Mouse (Mus musculus): Measurements from ENCODE around the gene Kdm5b. TPM values are rescaled to one million over a fixed set of nuclear protein-coding genes. Genes with fewer than 3 reads are reported as not detected.

Gene Kdm5b
- polyA plus RNA-seq, 1 experiment from 2014 or later: 38.6 TPM

GRCm38 (mm10) chr1:134638522-134638921 is 78.6 kb downstream of the Kdm5b start:
- WGBS: 27% methylated on average over 7 of the region's 7 CpGs
- Histone ChIP-seq H3K9me3 (ENCODE audit: control insufficient read depth, low read length) (no peaks in the 10 kb centered on the region), H3K36me3 (ENCODE audit: control insufficient read depth, insufficient read depth, low read length) (peaks cover 16% of the 10 kb centered on the region), H3K4me3 (ENCODE audit: control insufficient read depth in 1 of 2, insufficient read depth in 1 of 2, low read depth in 1 of 2, low read length in 2 of 2) (no peak overlapping the region), H3K27ac (replicated peaks in 1 of 2; ENCODE audit: control insufficient read depth in 1 of 2, insufficient read depth in 1 of 2, low read depth in 2 of 2, low read length in 2 of 2) (no peak overlapping the region), H3K9ac (ENCODE audit: low read length) (no peak overlapping the region), H3K4me2 (ENCODE audit: low read length) (no peak overlapping the region), H3K27me3 (ENCODE audit: control insufficient read depth, insufficient read depth, low read length) (peaks cover 15% of the 10 kb centered on the region), H3K4me1 (ENCODE audit: control insufficient read depth in 2 of 2, insufficient read depth in 2 of 2, low read length in 2 of 2) (no peaks in the 10 kb centered on the region; a peak in 1 of 4 replicates)
- no peak for ATAC-seq (ENCODE audit: insufficient number of reproducible peaks, insufficient read depth, low FRiP score, low read depth)

- H3K36me3 ChIP-seq (ENCODE audit: control insufficient read depth, insufficient read depth, low read length): peaks cover 7% of the 10 kb centered on the region; the same call in 1 of the 2 replicates
- no peaks in the 10 kb centered on the region for H3K9me3 ChIP-seq (ENCODE audit: control insufficient read depth, low read length)
- no peaks in the 10 kb centered on the region; a peak in 1 of 4 replicates for H3K4me1 ChIP-seq (ENCODE audit: control insufficient read depth in 2 of 2, insufficient read depth in 2 of 2, low read length in 2 of 2)
- 68% methylated on average over 6 of the region's 6 CpGs for WGBS
- H3K27me3 ChIP-seq (ENCODE audit: control insufficient read depth, insufficient read depth, low read length): peaks cover 24% of the 10 kb centered on the region
- no peak overlapping the region for H3K9ac ChIP-seq (ENCODE audit: low read length)
- no peak overlapping the region for H3K4me2 ChIP-seq (ENCODE audit: low read length)
- no peak overlapping the region for H3K27ac ChIP-seq (replicated peaks in 1 of 2; ENCODE audit: control insufficient read depth in 1 of 2, insufficient read depth in 1 of 2, low read depth in 2 of 2, low read length in 2 of 2)
- ATAC-seq (ENCODE audit: insufficient number of reproducible peaks, insufficient read depth, low FRiP score, low read depth): no peak
- no peak overlapping the region for H3K4me3 ChIP-seq (ENCODE audit: control insufficient read depth in 1 of 2, insufficient read depth in 1 of 2, low read depth in 1 of 2, low read length in 2 of 2)
Observed at GRCm38 (mm10) chr1:134639460-134639859, 79.5 kb downstream of the Kdm5b start.

GRCm38 (mm10) chr1:134641507-134641906 is 81.5 kb downstream of the Kdm5b start:
- Histone ChIP-seq H3K27me3 (ENCODE audit: control insufficient read depth, insufficient read depth, low read length) (peaks cover 44% of the 10 kb centered on the region), H3K27ac (replicated peaks in 1 of 2; ENCODE audit: control insufficient read depth in 1 of 2, insufficient read depth in 1 of 2, low read depth in 2 of 2, low read length in 2 of 2) (no peak overlapping the region), H3K4me2 (ENCODE audit: low read length) (no peak overlapping the region), H3K4me3 (ENCODE audit: control insufficient read depth in 1 of 2, insufficient read depth in 1 of 2, low read depth in 1 of 2, low read length in 2 of 2) (no peak overlapping the region), H3K9me3 (ENCODE audit: control insufficient read depth, low read length) (no peaks in the 10 kb centered on the region), H3K4me1 (ENCODE audit: control insufficient read depth in 2 of 2, insufficient read depth in 2 of 2, low read length in 2 of 2) (peaks cover 2 to 6% of the 10 kb centered on the region in 2 experiments; a peak in 3 of 4 replicates), H3K9ac (ENCODE audit: low read length) (no peak overlapping the region), H3K36me3 (ENCODE audit: control insufficient read depth, insufficient read depth, low read length) (no peaks in the 10 kb centered on the region)
- WGBS: 24% methylated on average over 3 of the region's 3 CpGs
- ATAC-seq (ENCODE audit: insufficient number of reproducible peaks, insufficient read depth, low FRiP score, low read depth): no peak

- H3K4me2 ChIP-seq (ENCODE audit: low read length): no peak overlapping the region
- H3K9me3 ChIP-seq (ENCODE audit: control insufficient read depth, low read length): no peaks in the 10 kb centered on the region
- peaks cover 66% of the 10 kb centered on the region for H3K27me3 ChIP-seq (ENCODE audit: control insufficient read depth, insufficient read depth, low read length)
- 54% methylated on average over 6 of the region's 6 CpGs for WGBS
- H3K4me1 ChIP-seq (ENCODE audit: control insufficient read depth in 2 of 2, insufficient read depth in 2 of 2, low read length in 2 of 2): peaks cover 2 to 14% of the 10 kb centered on the region in 2 experiments; a peak in 3 of 4 replicates
- ATAC-seq (ENCODE audit: insufficient number of reproducible peaks, insufficient read depth, low FRiP score, low read depth): no peak
- H3K36me3 ChIP-seq (ENCODE audit: control insufficient read depth, insufficient read depth, low read length): no peaks in the 10 kb centered on the region
- no peak overlapping the region for H3K4me3 ChIP-seq (ENCODE audit: control insufficient read depth in 1 of 2, insufficient read depth in 1 of 2, low read depth in 1 of 2, low read length in 2 of 2)
- no peak overlapping the region for H3K9ac ChIP-seq (ENCODE audit: low read length)
- no peak overlapping the region for H3K27ac ChIP-seq (replicated peaks in 1 of 2; ENCODE audit: control insufficient read depth in 1 of 2, insufficient read depth in 1 of 2, low read depth in 2 of 2, low read length in 2 of 2)
Observed at GRCm38 (mm10) chr1:134643702-134644101, 83.7 kb downstream of the Kdm5b start.

GRCm38 (mm10) chr1:134645408-134646200 is 85.6 kb downstream of the Kdm5b start:
- no peak for ATAC-seq (ENCODE audit: insufficient number of reproducible peaks, insufficient read depth, low FRiP score, low read depth)
- Histone ChIP-seq H3K9ac (ENCODE audit: low read length) (no peak overlapping the region), H3K27ac (replicated peaks in 1 of 2; ENCODE audit: control insufficient read depth in 1 of 2, insufficient read depth in 1 of 2, low read depth in 2 of 2, low read length in 2 of 2) (no peak overlapping the region), H3K4me3 (ENCODE audit: control insufficient read depth in 1 of 2, insufficient read depth in 1 of 2, low read depth in 1 of 2, low read length in 2 of 2) (peak overlapping the region; percentile 56 to 60; a peak in 3 of 4 replicates), H3K36me3 (ENCODE audit: control insufficient read depth, insufficient read depth, low read length) (no peaks in the 10 kb centered on the region), H3K9me3 (ENCODE audit: control insufficient read depth, low read length) (no peaks in the 10 kb centered on the region), H3K27me3 (ENCODE audit: control insufficient read depth, insufficient read depth, low read length) (peaks cover 80% of the 10 kb centered on the region), H3K4me1 (ENCODE audit: control insufficient read depth in 2 of 2, insufficient read depth in 2 of 2, low read length in 2 of 2) (peaks cover 2 to 14% of the 10 kb centered on the region in 2 experiments; a peak in 3 of 4 replicates), H3K4me2 (ENCODE audit: low read length) (peak overlapping the region; percentile 96)
- WGBS: 18% methylated on average over 16 of the region's 16 CpGs

- ATAC-seq (ENCODE audit: insufficient number of reproducible peaks, insufficient read depth, low FRiP score, low read depth): no peak
- Histone ChIP-seq H3K4me1 (ENCODE audit: control insufficient read depth in 2 of 2, insufficient read depth in 2 of 2, low read length in 2 of 2) (peaks cover 2 to 14% of the 10 kb centered on the region in 2 experiments; a peak in 3 of 4 replicates), H3K9me3 (ENCODE audit: control insufficient read depth, low read length) (no peaks in the 10 kb centered on the region), H3K9ac (ENCODE audit: low read length) (peak within 1 kb of the TSS; percentile 48), H3K36me3 (ENCODE audit: control insufficient read depth, insufficient read depth, low read length) (no peaks in the 10 kb centered on the region), H3K4me2 (ENCODE audit: low read length) (peak within 1 kb of the TSS; percentile 96), H3K4me3 (ENCODE audit: control insufficient read depth in 1 of 2, insufficient read depth in 1 of 2, low read depth in 1 of 2, low read length in 2 of 2) (peak within 1 kb of the TSS; percentile 56 to 60), H3K27me3 (ENCODE audit: control insufficient read depth, insufficient read depth, low read length) (peaks cover 80% of the 10 kb centered on the region), H3K27ac (replicated peaks in 1 of 2; ENCODE audit: control insufficient read depth in 1 of 2, insufficient read depth in 1 of 2, low read depth in 2 of 2, low read length in 2 of 2) (no peak within 1 kb of the TSS)
- WGBS: under 1% methylated on average over 61 of the region's 63 CpGs
Observed at GRCm38 (mm10) chr1:134646261-134646962, 86.4 kb downstream of the Kdm5b start, which contains the start of gene Syt2. TSS of gene Syt2 (plus strand) at chr1:134646677.

GRCm38 (mm10) chr1:134646963-134647282 is 87.0 kb downstream of the Kdm5b start:
- Histone ChIP-seq H3K4me3 (ENCODE audit: control insufficient read depth in 1 of 2, insufficient read depth in 1 of 2, low read depth in 1 of 2, low read length in 2 of 2) (peak overlapping the region; percentile 56 to 60), H3K9ac (ENCODE audit: low read length) (peak overlapping the region; percentile 48), H3K4me1 (ENCODE audit: control insufficient read depth in 2 of 2, insufficient read depth in 2 of 2, low read length in 2 of 2) (peaks cover 2 to 18% of the 10 kb centered on the region in 2 experiments; a peak in 3 of 4 replicates), H3K9me3 (ENCODE audit: control insufficient read depth, low read length) (no peaks in the 10 kb centered on the region), H3K27me3 (ENCODE audit: control insufficient read depth, insufficient read depth, low read length) (peaks cover 77% of the 10 kb centered on the region), H3K4me2 (ENCODE audit: low read length) (peak overlapping the region; percentile 96), H3K36me3 (ENCODE audit: control insufficient read depth, insufficient read depth, low read length) (no peaks in the 10 kb centered on the region), H3K27ac (replicated peaks in 1 of 2; ENCODE audit: control insufficient read depth in 1 of 2, insufficient read depth in 1 of 2, low read depth in 2 of 2, low read length in 2 of 2) (no peak overlapping the region)
- WGBS: 2% methylated on average over 25 of the region's 28 CpGs
- no peak for ATAC-seq (ENCODE audit: insufficient number of reproducible peaks, insufficient read depth, low FRiP score, low read depth)

Measured in heart, embryonic 14.5 days (tissue).